Comparison of ENCODE assay signal across 8 mouse cellular contexts in genomic region chr11:26385971-26386370, GRCm38 (mm10). TPM values are rescaled to one million over a fixed set of nuclear protein-coding genes. Genes with fewer than 3 reads are reported as not detected.
A peak's percentile ranks its signal among the peaks of the same experiment; 100 is the strongest.
DNase-seq lines count a peak whose midpoint lies in the region; ATAC-seq and TF ChIP-seq lines count a peak whose summit lies in the region.

Gene Fancl, plus strand, starts transcription at chr11:26386135.

- H3K4me3 ChIP-seq in kidney, postnatal 0 days (replicated peaks; ENCODE audit: low read depth, low read length) = peak within 1 kb of the TSS; percentile 85
- peak within 1 kb of the TSS; percentile 60 for H3K4me3 ChIP-seq in macrophage (ENCODE audit: inconsistent target)

- no peaks in the 10 kb centered on the region for H3K4me1 ChIP-seq in kidney, postnatal 0 days (replicated peaks; ENCODE audit: insufficient read depth, low read length)

- WGBS in kidney, postnatal 0 days = 100% methylated on average over 2 of the region's 2 CpGs
- WGBS in macrophage (ENCODE audit: missing documents) = 93% methylated on average over 2 of the region's 2 CpGs

- peak within 1 kb of the TSS; percentile 88 for H3K9ac ChIP-seq in kidney, postnatal 0 days (ENCODE audit: low read depth, low read length)

- H3K27ac ChIP-seq in kidney, postnatal 0 days = peak within 1 kb of the TSS; percentile 89; the same call in 1 of the 2 replicates
- H3K27ac ChIP-seq in macrophage = peak within 1 kb of the TSS; percentile 91

- peak within 1 kb of the TSS; percentile 63 for H3K4me2 ChIP-seq in kidney, postnatal 0 days (ENCODE audit: low read length)

- ATAC-seq in kidney, postnatal 0 days (replicated peaks; ENCODE audit: low FRiP score, low read depth) = no peak

- no peaks in the 10 kb centered on the region for H3K9me3 ChIP-seq in kidney, postnatal 0 days (replicated peaks; ENCODE audit: low read length)

- H3K27me3 ChIP-seq in kidney, postnatal 0 days (ENCODE audit: insufficient read depth, low read length) = no peaks in the 10 kb centered on the region

- peaks cover 5% of the 10 kb centered on the region; the same call in 1 of the 2 replicates for H3K79me2 ChIP-seq in macrophage (ENCODE audit: inconsistent target)

- TF ChIP-seq CTCF in kidney, postnatal 0 days (IDR thresholded peaks at IDR 0.05; ENCODE audit: low read depth) = no peak

- no peak for DNase-seq in kidney, postnatal 0 days (ENCODE audit: low spot score)
- no peak for DNase-seq in kidney, postnatal 14 days
- no peak for DNase-seq in adrenal gland, postnatal 14 days
- peak; percentile 22 for DNase-seq in gonadal fat pad, adult 2 months (ENCODE audit: low read depth)
- no peak for DNase-seq in cerebellum, adult 9-10 months
- no peak for DNase-seq in right cerebral cortex, postnatal 10 days (ENCODE audit: low spot score in 2 of 2)
- no peak for DNase-seq in lung, postnatal 4 days

- H3K36me3 ChIP-seq in kidney, postnatal 0 days (ENCODE audit: insufficient read depth, low read length) = no peaks in the 10 kb centered on the region
- H3K36me3 ChIP-seq in macrophage (ENCODE audit: inconsistent target) = no peaks in the 10 kb centered on the region

RNA-seq across cellular contexts. Expression of gene Fancl, which starts in this region (rescaled TPM):
- polyA plus RNA-seq in kidney, postnatal 0 days (2015; fragmentation: Nextera tagmentation; extraction: Ambion mirVana) = 27.3 and 27.6 TPM in 2 replicates
- total RNA-seq in adrenal gland, postnatal 14 days (2021) = 12.5 and 13.3 TPM in 2 replicates
- 3.5 and 4.0 TPM in 2 replicates for polyA plus RNA-seq in gonadal fat pad, adult 2 months (2012; rRNA removed)
- 10 to 100 TPM in 16 of 26 experiments, 1 to 10 TPM in 10; 3.5 to 33.7 (median 11.5) TPM for total RNA-seq in macrophage (2018; cell fraction: chromatin; rRNA removed)
- 1 to 10 TPM; 3.7 to 7.6 (median 5.3) TPM for total RNA-seq in macrophage (2018; cell fraction: cytosol; rRNA removed)
- 10 to 100 TPM in 6 of 26 experiments, 1 to 10 TPM in 20; 2.8 to 12.5 (median 5.2) TPM for total RNA-seq in macrophage (2018; cell fraction: nucleus; rRNA removed)
- 3.9 to 9.7 TPM (median 5.5 TPM) in 3 replicates for polyA plus RNA-seq in macrophage (2018)
